Mouse (Mus musculus) limb, embryonic 10.5 days (tissue): ENCODE measurements around the gene Abhd13. TPM values are rescaled to one million over a fixed set of nuclear protein-coding genes. Genes with fewer than 3 reads are reported as not detected.
A peak's percentile ranks its signal among the peaks of the same experiment; 100 is the strongest.

Experiments used
- DNase-seq: peaks from one replicate; pipeline ENCODE4 v3.0.0-alpha.2; 2017; ENCODE audit warnings: low spot score
- H3K27ac ChIP-seq: fragments of 300-500 bp; sonication (generic); 2 replicates; pipeline ENCODE4 v1.5.1; 2016; ENCODE audit warnings: mild to moderate bottlenecking
- H3K27me3 ChIP-seq: fragments of 300-500 bp; sonication (generic); 2 replicates; pipeline ENCODE4 v1.6.1; 2016; ENCODE audit warnings: low read depth, mild to moderate bottlenecking; ENCODE audit not compliant: poor library complexity, severe bottlenecking
- H3K36me3 ChIP-seq: fragments of 300-500 bp; sonication (generic); 2 replicates; pipeline ENCODE4 v1.6.1; 2016; ENCODE audit warnings: mild to moderate bottlenecking, moderate library complexity
- H3K4me1 ChIP-seq: fragments of 300-500 bp; sonication (generic); 2 replicates; pipeline ENCODE4 v1.6.1; 2016
- H3K4me3 ChIP-seq: fragments of 300-500 bp; sonication (generic); 2 replicates; pipeline ENCODE4 v1.5.1; 2016; ENCODE audit warnings: mild to moderate bottlenecking, moderate library complexity
- H3K9me3 ChIP-seq: fragments of 300-500 bp; sonication (generic); replicated peaks from 2 replicates; pipeline ENCODE4 v1.6.1; 2016; ENCODE audit warnings: mild to moderate bottlenecking
- WGBS: fragments of 180-500 bp; shearing (Covaris S2); methylation state at CpG from one replicate; pipeline ENCODE4 v1.1.7; 2016; 5-methylcytosine and 5-hydroxymethylcytosine counted together
- polyA plus RNA-seq: library from polyadenylated mRNA; unstranded; fragments of >200 nt; fragmentation: Nextera tagmentation; extraction: Ambion mirVana; gene quantifications from 2 replicates; pipeline ENCODE4 v1.2.1, GENCODE M21; 2016

Gene Abhd13
- polyA plus RNA-seq, result 16.3 and 17.3 TPM in 2 replicates

GRCm38 (mm10) chr8:9977573-9978314, at the start of gene Abhd13, which contains the start of gene Lig4:
Gene Abhd13, plus strand, starts transcription at chr8:9977707.
Gene Lig4, minus strand, starts transcription at chr8:9977686.
- peak; percentile 98 for DNase-seq
- Histone ChIP-seq H3K36me3 (peaks cover 12% of the 10 kb centered on the region), H3K27ac (peak within 1 kb of the TSS; percentile 93), H3K27me3 (no peaks in the 10 kb centered on the region), H3K4me1 (peaks cover 25% of the 10 kb centered on the region), H3K9me3 (no peaks in the 10 kb centered on the region), H3K4me3 (peak within 1 kb of the TSS; percentile 89)
- under 1% methylated on average over 68 of the region's 68 CpGs for WGBS

- no peaks in the 10 kb centered on the region for H3K9me3 ChIP-seq
- H3K27ac ChIP-seq, result no peak overlapping the region
- H3K27me3 ChIP-seq, result no peaks in the 10 kb centered on the region
- no peak for DNase-seq
- no peak overlapping the region for H3K4me3 ChIP-seq
- H3K4me1 ChIP-seq, result no peaks in the 10 kb centered on the region
- 82% methylated on average over 14 of the region's 14 CpGs for WGBS
- no peaks in the 10 kb centered on the region for H3K36me3 ChIP-seq
Measured at GRCm38 (mm10) chr8:9929746-9930445, 47.6 kb upstream of the Abhd13 start.

GRCm38 (mm10) chr8:9932711-9933110, 44.8 kb upstream of the Abhd13 start:
- Histone ChIP-seq H3K4me3 (no peak overlapping the region), H3K36me3 (no peaks in the 10 kb centered on the region), H3K4me1 (no peaks in the 10 kb centered on the region), H3K27ac (no peak overlapping the region), H3K9me3 (no peaks in the 10 kb centered on the region), H3K27me3 (no peaks in the 10 kb centered on the region)
- no peak for DNase-seq

GRCm38 (mm10) chr8:9934891-9935565, 42.5 kb upstream of the Abhd13 start:
- peak; percentile 59 for DNase-seq
- no peak overlapping the region for H3K4me3 ChIP-seq
- H3K9me3 ChIP-seq, result no peaks in the 10 kb centered on the region
- no peaks in the 10 kb centered on the region for H3K36me3 ChIP-seq
- H3K27ac ChIP-seq, result no peak overlapping the region
- H3K27me3 ChIP-seq, result no peaks in the 10 kb centered on the region
- 39% methylated on average over 10 of the region's 10 CpGs for WGBS
- H3K4me1 ChIP-seq, result no peaks in the 10 kb centered on the region

- WGBS, result 69% methylated on average over 7 of the region's 7 CpGs
- H3K36me3 ChIP-seq, result no peaks in the 10 kb centered on the region
- DNase-seq, result no peak
- H3K4me1 ChIP-seq, result no peaks in the 10 kb centered on the region
- no peak overlapping the region for H3K4me3 ChIP-seq
- H3K27ac ChIP-seq, result no peak overlapping the region
- H3K27me3 ChIP-seq, result no peaks in the 10 kb centered on the region
- H3K9me3 ChIP-seq, result no peaks in the 10 kb centered on the region
Measured at GRCm38 (mm10) chr8:9935574-9935973, 41.9 kb upstream of the Abhd13 start.

- Histone ChIP-seq H3K36me3 (no peaks in the 10 kb centered on the region), H3K4me3 (no peak overlapping the region), H3K9me3 (no peaks in the 10 kb centered on the region), H3K27me3 (no peaks in the 10 kb centered on the region), H3K27ac (no peak overlapping the region), H3K4me1 (no peaks in the 10 kb centered on the region)
- no peak for DNase-seq
- WGBS, result 72% methylated on average over 10 of the region's 10 CpGs
Measured at GRCm38 (mm10) chr8:9949134-9949890, 28.2 kb upstream of the Abhd13 start.

GRCm38 (mm10) chr8:9958338-9958737, 19.2 kb upstream of the Abhd13 start:
- DNase-seq, result no peak
- 0 out of 2 replicates have a peak, but pooled peaks cover 2% of the 10 kb centered on the region for H3K4me1 ChIP-seq
- H3K9me3 ChIP-seq, result no peaks in the 10 kb centered on the region
- no peaks in the 10 kb centered on the region for H3K36me3 ChIP-seq
- no peak overlapping the region for H3K27ac ChIP-seq
- 75% methylated on average over 4 of the region's 4 CpGs for WGBS
- no peaks in the 10 kb centered on the region for H3K27me3 ChIP-seq
- H3K4me3 ChIP-seq, result no peak overlapping the region

GRCm38 (mm10) chr8:9959919-9960318, 17.6 kb upstream of the Abhd13 start:
- no peak overlapping the region for H3K27ac ChIP-seq
- H3K4me3 ChIP-seq, result no peak overlapping the region
- DNase-seq, result no peak
- H3K36me3 ChIP-seq, result no peaks in the 10 kb centered on the region
- 0 out of 2 replicates have a peak, but pooled peaks cover 2% of the 10 kb centered on the region for H3K4me1 ChIP-seq
- H3K9me3 ChIP-seq, result no peaks in the 10 kb centered on the region
- no peaks in the 10 kb centered on the region for H3K27me3 ChIP-seq
- 89% methylated on average over 2 of the region's 2 CpGs for WGBS

GRCm38 (mm10) chr8:9971866-9972265, 5.6 kb upstream of the Abhd13 start:
- 94% methylated on average over 9 of the region's 9 CpGs for WGBS
- no peak for DNase-seq
- no peaks in the 10 kb centered on the region for H3K9me3 ChIP-seq
- H3K27me3 ChIP-seq, result no peaks in the 10 kb centered on the region
- H3K4me3 ChIP-seq, result no peak overlapping the region
- H3K4me1 ChIP-seq, result peaks cover 9% of the 10 kb centered on the region
- H3K27ac ChIP-seq, result no peak overlapping the region
- H3K36me3 ChIP-seq, result peaks cover 43% of the 10 kb centered on the region

GRCm38 (mm10) chr8:9975276-9975675, 2.2 kb upstream of the Abhd13 start:
- Histone ChIP-seq H3K9me3 (no peaks in the 10 kb centered on the region), H3K4me3 (peak overlapping the region; percentile 80), H3K27me3 (no peaks in the 10 kb centered on the region), H3K4me1 (peaks cover 25% of the 10 kb centered on the region), H3K27ac (no peak overlapping the region), H3K36me3 (peaks cover 29% of the 10 kb centered on the region)
- no peak for DNase-seq
- WGBS, result 61% methylated on average over 5 of the region's 5 CpGs

GRCm38 (mm10) chr8:9975898-9976611, 1.5 kb upstream of the Abhd13 start:
- H3K36me3 ChIP-seq, result peaks cover 26% of the 10 kb centered on the region
- no peaks in the 10 kb centered on the region for H3K9me3 ChIP-seq
- peak overlapping the region; percentile 85 for H3K27ac ChIP-seq
- peak; percentile 100 for DNase-seq
- WGBS, result under 1% methylated on average over 47 of the region's 47 CpGs
- H3K4me1 ChIP-seq, result peaks cover 25% of the 10 kb centered on the region
- H3K4me3 ChIP-seq, result peak overlapping the region; percentile 80
- no peaks in the 10 kb centered on the region for H3K27me3 ChIP-seq

GRCm38 (mm10) chr8:9977016-9977415, 491 bp upstream of the Abhd13 start:
- DNase-seq, result peak; percentile 30

More at GRCm38 (mm10) chr8:9977016-9977415, 491 bp upstream of the Abhd13 start:
- WGBS, result 43% methylated on average over 15 of the region's 15 CpGs
- Histone ChIP-seq H3K9me3 (no peaks in the 10 kb centered on the region), H3K4me1 (peaks cover 25% of the 10 kb centered on the region), H3K36me3 (peaks cover 16% of the 10 kb centered on the region), H3K4me3 (peak overlapping the region; percentile 89), H3K27ac (peak overlapping the region; percentile 93), H3K27me3 (no peaks in the 10 kb centered on the region)
